Mouse (Mus musculus): Measurements from ENCODE around the gene Ttll5. TPM values are rescaled to one million over a fixed set of nuclear protein-coding genes. Genes with fewer than 3 reads are reported as not detected.

Ttll5 gene
- polyA plus RNA-seq, 1 experiment from 2014 or later: 11.3 TPM

DNA sequence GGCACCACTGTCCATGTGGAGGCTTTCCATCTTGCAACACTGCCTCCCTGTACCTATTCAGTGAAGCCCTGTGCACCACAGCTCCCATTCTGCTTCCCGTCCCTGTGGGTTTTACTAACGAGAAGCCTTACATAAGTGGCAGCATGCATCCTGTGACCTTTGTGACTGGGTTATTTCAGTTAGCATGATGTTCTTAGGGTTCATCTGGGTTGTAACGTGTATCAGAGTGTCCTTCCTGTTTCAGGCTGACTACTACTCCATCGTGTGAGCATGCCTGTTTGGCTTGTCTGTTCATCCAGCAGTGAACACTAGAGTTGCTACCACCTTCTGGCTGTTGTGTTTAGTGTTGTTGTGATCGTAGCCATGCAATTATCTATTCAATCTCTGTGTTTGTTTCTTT, 221.7 kb downstream of the Ttll5 start:
- Histone ChIP-seq H3K27me3 (ENCODE audit: insufficient read depth, low read length) (no peaks in the 10 kb centered on the region), H3K36me3 (ENCODE audit: insufficient read depth, low read length) (peaks cover 3% of the 10 kb centered on the region), H3K9ac (replicated peaks; ENCODE audit: low read length) (no peak overlapping the region), H3K4me3 (ENCODE audit: low read length) (no peak overlapping the region), H3K27ac (ENCODE audit: low read length) (no peak overlapping the region), H3K9me3 (ENCODE audit: low read length) (peaks cover 9% of the 10 kb centered on the region; the same call in 1 of the 2 replicates), H3K4me2 (replicated peaks; ENCODE audit: low read depth, low read length) (no peak overlapping the region), H3K4me1 (ENCODE audit: insufficient read depth, low read length) (peaks cover 5% of the 10 kb centered on the region; the same call in 1 of the 2 replicates)
- 83% methylated on average over 5 of the region's 5 CpGs for WGBS
- no peak for ATAC-seq (ENCODE audit: low FRiP score, low TSS enrichment)

DNA sequence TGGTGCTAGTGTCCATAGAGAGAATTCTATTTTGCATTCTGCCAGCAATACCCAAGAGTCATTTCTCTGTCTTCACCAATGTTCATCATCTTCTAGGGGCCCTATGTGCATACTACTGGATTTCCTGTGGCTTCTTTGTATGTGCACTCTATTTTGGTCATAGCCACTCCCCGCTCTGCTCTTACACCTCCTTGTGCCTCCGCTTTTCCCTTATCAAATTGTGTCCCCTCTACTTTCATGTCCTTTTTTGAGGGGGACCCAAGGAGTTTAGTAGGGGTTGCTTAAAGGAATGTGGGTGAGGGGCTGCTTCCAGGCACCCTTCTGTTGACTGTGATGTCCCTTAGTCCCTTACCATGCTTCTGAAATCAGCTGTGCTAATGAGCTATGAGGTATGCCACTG, 222.3 kb downstream of the Ttll5 start:
- H3K4me1 ChIP-seq (ENCODE audit: insufficient read depth, low read length): peaks cover 5% of the 10 kb centered on the region; the same call in 1 of the 2 replicates
- whole genome bisulfite sequencing: 98% methylated on average over 2 of the region's 2 CpGs
- H3K9ac ChIP-seq (replicated peaks; ENCODE audit: low read length): no peak overlapping the region
- no peaks in the 10 kb centered on the region for H3K27me3 ChIP-seq (ENCODE audit: insufficient read depth, low read length)
- peaks cover 9% of the 10 kb centered on the region; the same call in 1 of the 2 replicates for H3K9me3 ChIP-seq (ENCODE audit: low read length)
- ATAC-seq (ENCODE audit: low FRiP score, low TSS enrichment): no peak
- H3K27ac ChIP-seq (ENCODE audit: low read length): no peak overlapping the region
- peaks cover 3% of the 10 kb centered on the region for H3K36me3 ChIP-seq (ENCODE audit: insufficient read depth, low read length)
- no peak overlapping the region for H3K4me3 ChIP-seq (ENCODE audit: low read length)
- H3K4me2 ChIP-seq (replicated peaks; ENCODE audit: low read depth, low read length): no peak overlapping the region

DNA sequence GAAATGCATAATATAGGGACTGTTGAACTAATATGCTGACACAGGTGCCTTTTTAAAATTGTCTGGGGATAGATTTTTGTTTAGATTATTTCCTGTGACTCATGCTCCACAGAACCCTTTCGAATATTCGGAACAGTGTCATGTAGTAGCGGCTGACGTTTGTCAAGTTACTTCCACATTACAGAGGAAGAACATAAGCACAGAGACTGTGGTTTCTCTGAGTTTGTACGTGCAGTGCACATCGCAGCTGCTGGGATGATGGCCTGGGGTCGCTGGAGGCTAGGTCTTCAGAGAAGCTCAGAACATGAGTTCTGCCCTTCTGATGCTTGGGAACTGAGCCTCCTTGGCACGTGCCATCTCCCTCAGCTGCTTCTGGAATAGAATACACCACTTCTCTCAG, 222.9 kb downstream of the Ttll5 start:
- 77% methylated on average over 8 of the region's 8 CpGs for WGBS

DNA sequence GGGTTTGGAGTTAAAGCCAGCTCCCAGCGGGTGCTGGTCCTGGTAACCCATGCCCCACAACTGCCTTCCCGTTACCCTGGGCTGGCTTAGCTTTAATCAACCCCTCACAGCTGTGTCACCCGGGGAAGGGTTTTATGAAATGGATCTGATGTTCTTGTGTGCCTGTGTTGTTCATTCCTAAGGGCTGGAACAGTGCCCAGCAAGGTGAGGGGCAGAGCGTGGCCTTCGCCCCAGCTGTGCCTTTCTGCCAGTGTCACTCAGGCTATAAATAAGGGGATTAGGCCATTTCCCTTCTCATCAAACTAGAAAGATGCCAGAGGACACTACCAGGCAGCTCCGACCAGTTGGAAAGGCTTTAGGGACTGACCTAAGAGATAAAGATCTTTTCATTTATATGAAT, 225.4 kb downstream of the Ttll5 start:
- peaks cover 5% of the 10 kb centered on the region; the same call in 1 of the 2 replicates for H3K4me1 ChIP-seq (ENCODE audit: insufficient read depth, low read length)
- H3K9ac ChIP-seq (replicated peaks; ENCODE audit: low read length): no peak overlapping the region
- no peak overlapping the region for H3K27ac ChIP-seq (ENCODE audit: low read length)
- H3K4me3 ChIP-seq (ENCODE audit: low read length): no peak overlapping the region
- H3K4me2 ChIP-seq (replicated peaks; ENCODE audit: low read depth, low read length): no peak overlapping the region
- WGBS: 69% methylated on average over 6 of the region's 6 CpGs
- H3K9me3 ChIP-seq (ENCODE audit: low read length): no peaks in the 10 kb centered on the region
- H3K36me3 ChIP-seq (ENCODE audit: insufficient read depth, low read length): no peaks in the 10 kb centered on the region
- no peaks in the 10 kb centered on the region for H3K27me3 ChIP-seq (ENCODE audit: insufficient read depth, low read length)
- no peak for ATAC-seq (ENCODE audit: low FRiP score, low TSS enrichment)

More for the DNA sequence above, 222.9 kb downstream of the Ttll5 start:
- peaks cover 3% of the 10 kb centered on the region for H3K36me3 ChIP-seq (ENCODE audit: insufficient read depth, low read length)
- no peak overlapping the region for H3K27ac ChIP-seq (ENCODE audit: low read length)
- H3K9ac ChIP-seq (replicated peaks; ENCODE audit: low read length): no peak overlapping the region
- H3K4me2 ChIP-seq (replicated peaks; ENCODE audit: low read depth, low read length): no peak overlapping the region
- peaks cover 9% of the 10 kb centered on the region; the same call in 1 of the 2 replicates for H3K9me3 ChIP-seq (ENCODE audit: low read length)
- H3K4me3 ChIP-seq (ENCODE audit: low read length): no peak overlapping the region
- H3K4me1 ChIP-seq (ENCODE audit: insufficient read depth, low read length): peaks cover 5% of the 10 kb centered on the region; the same call in 1 of the 2 replicates
- ATAC-seq (ENCODE audit: low FRiP score, low TSS enrichment): no peak
- H3K27me3 ChIP-seq (ENCODE audit: insufficient read depth, low read length): no peaks in the 10 kb centered on the region

DNA sequence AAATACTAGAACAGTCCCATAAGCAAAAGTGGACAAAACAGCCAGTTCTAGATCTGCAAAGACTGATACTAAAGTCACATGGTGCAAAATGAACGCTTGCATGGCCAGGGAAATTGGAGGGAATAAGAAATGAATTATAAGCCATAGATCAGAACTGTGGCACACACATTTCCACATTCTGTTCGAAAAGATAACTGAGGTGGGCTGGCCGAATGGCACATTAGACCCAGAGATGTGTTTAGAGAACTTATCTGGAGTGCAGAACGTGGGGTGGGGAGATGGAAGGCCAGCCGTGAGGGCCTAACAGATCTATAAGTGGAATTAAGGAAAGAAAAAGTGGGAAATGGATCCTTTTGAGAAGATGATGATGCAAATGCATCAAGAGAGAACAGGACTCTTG, 227.0 kb downstream of the Ttll5 start:
- Histone ChIP-seq H3K9ac (replicated peaks; ENCODE audit: low read length) (no peak overlapping the region), H3K4me2 (replicated peaks; ENCODE audit: low read depth, low read length) (no peak overlapping the region), H3K4me1 (ENCODE audit: insufficient read depth, low read length) (peaks cover 5% of the 10 kb centered on the region; the same call in 1 of the 2 replicates), H3K27ac (ENCODE audit: low read length) (no peak overlapping the region), H3K9me3 (ENCODE audit: low read length) (no peaks in the 10 kb centered on the region), H3K27me3 (ENCODE audit: insufficient read depth, low read length) (no peaks in the 10 kb centered on the region), H3K36me3 (ENCODE audit: insufficient read depth, low read length) (no peaks in the 10 kb centered on the region), H3K4me3 (ENCODE audit: low read length) (no peak overlapping the region)
- WGBS: 87% methylated on average over 5 of the region's 5 CpGs
- ATAC-seq (ENCODE audit: low FRiP score, low TSS enrichment): no peak

DNA sequence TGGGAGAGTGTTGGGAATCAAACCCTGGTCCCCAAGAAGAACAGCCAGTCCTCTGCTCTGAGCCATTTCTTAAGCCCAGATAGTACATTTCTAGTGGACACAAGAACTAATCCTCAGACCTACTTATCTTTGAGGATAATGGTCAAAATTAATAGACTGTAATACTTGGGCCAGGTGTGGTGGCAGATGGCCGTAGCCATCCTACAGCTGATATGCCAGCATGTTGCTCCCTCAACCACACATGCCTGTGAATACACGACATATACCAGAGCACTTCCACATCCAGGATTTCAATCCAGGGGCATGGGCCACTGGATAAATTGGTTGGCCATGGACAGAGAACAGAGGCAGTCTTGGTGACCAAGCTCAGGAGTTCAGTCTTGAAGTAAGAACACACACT, 230.8 kb downstream of the Ttll5 start:
- Histone ChIP-seq H3K4me2 (replicated peaks; ENCODE audit: low read depth, low read length) (no peak overlapping the region), H3K4me1 (ENCODE audit: insufficient read depth, low read length) (no peaks in the 10 kb centered on the region), H3K9me3 (ENCODE audit: low read length) (no peaks in the 10 kb centered on the region), H3K27ac (ENCODE audit: low read length) (no peak overlapping the region), H3K4me3 (ENCODE audit: low read length) (no peak overlapping the region), H3K36me3 (ENCODE audit: insufficient read depth, low read length) (peaks cover 2% of the 10 kb centered on the region), H3K9ac (replicated peaks; ENCODE audit: low read length) (no peak overlapping the region), H3K27me3 (ENCODE audit: insufficient read depth, low read length) (no peaks in the 10 kb centered on the region)
- ATAC-seq (ENCODE audit: low FRiP score, low TSS enrichment): no peak
- WGBS: 94% methylated on average over 2 of the region's 2 CpGs

DNA sequence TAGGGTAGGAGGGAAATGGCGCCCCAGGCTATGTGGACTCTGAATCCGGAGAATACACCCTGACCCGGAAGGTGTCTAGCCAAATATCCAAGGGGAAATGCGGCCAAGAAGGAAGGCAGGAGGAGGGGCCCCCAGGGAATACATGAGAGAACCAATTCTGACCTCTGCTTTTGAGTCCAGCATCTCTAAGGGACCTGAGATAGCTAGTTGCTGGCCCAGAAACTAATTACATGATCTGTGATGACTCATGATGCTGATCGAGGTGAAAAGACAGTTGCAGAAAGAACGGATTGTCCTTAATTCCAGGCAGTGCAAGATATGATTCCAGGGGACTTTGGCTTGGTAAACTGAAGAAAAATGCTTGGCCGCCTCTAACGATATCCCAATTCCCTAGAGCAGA, 232.5 kb downstream of the Ttll5 start:
- H3K36me3 ChIP-seq (ENCODE audit: insufficient read depth, low read length): peaks cover 2% of the 10 kb centered on the region
- H3K9ac ChIP-seq (replicated peaks; ENCODE audit: low read length): no peak overlapping the region
- no peaks in the 10 kb centered on the region for H3K27me3 ChIP-seq (ENCODE audit: insufficient read depth, low read length)
- 85% methylated on average over 8 of the region's 8 CpGs for WGBS
- ATAC-seq (ENCODE audit: low FRiP score, low TSS enrichment): no peak
- H3K9me3 ChIP-seq (ENCODE audit: low read length): no peaks in the 10 kb centered on the region
- no peak overlapping the region for H3K27ac ChIP-seq (ENCODE audit: low read length)
- H3K4me2 ChIP-seq (replicated peaks; ENCODE audit: low read depth, low read length): no peak overlapping the region
- H3K4me3 ChIP-seq (ENCODE audit: low read length): no peak overlapping the region
- H3K4me1 ChIP-seq (ENCODE audit: insufficient read depth, low read length): no peaks in the 10 kb centered on the region

DNA sequence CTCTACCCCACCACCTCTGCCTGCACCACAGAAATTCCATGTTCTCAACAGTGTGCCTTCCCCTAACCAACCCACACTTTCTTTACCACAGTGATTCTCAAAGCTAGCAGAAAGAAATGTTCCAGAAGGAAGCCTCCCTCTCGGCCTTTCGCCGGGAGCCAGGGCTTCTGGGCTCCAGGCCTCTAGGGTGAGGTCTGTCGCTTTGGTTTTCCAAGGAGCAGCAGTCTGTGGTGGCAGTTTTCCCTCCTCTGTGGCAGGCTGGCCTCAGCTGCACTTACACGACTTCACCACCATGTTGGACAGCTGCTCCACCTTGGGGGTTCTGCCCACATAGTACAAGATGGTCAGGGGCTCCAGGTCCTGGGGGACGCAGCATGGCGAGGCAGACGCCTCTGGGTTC, 233.1 kb downstream of the Ttll5 start:
- no peak overlapping the region for H3K27ac ChIP-seq (ENCODE audit: low read length)
- ATAC-seq (ENCODE audit: low FRiP score, low TSS enrichment): no peak
- no peak overlapping the region for H3K9ac ChIP-seq (replicated peaks; ENCODE audit: low read length)
- H3K9me3 ChIP-seq (ENCODE audit: low read length): no peaks in the 10 kb centered on the region
- no peak overlapping the region for H3K4me2 ChIP-seq (replicated peaks; ENCODE audit: low read depth, low read length)
- H3K36me3 ChIP-seq (ENCODE audit: insufficient read depth, low read length): peaks cover 2% of the 10 kb centered on the region
- 85% methylated on average over 8 of the region's 8 CpGs for WGBS
- H3K27me3 ChIP-seq (ENCODE audit: insufficient read depth, low read length): no peaks in the 10 kb centered on the region
- no peaks in the 10 kb centered on the region for H3K4me1 ChIP-seq (ENCODE audit: insufficient read depth, low read length)
- H3K4me3 ChIP-seq (ENCODE audit: low read length): no peak overlapping the region

DNA sequence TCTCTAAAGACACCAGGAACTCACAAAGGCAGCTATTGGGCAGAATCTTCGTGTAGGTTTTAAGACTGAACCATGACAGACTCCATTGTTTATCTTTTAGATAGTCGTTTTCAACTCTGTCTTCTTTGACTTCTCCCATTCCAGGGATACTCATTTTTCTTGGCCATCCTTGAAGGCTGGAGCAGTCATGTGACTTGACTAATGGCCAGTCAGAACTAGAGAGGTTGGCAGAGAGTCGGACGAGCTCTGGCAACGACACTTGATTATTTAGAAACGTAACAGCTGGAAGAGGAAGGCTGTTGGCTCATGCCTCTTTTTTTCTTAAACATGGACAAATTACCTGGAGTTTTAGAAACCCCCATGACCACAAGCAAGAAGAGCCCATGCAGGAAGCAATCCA, 234.9 kb downstream of the Ttll5 start:
- Histone ChIP-seq H3K9me3 (ENCODE audit: low read length) (no peaks in the 10 kb centered on the region), H3K4me3 (ENCODE audit: low read length) (no peak overlapping the region), H3K4me2 (replicated peaks; ENCODE audit: low read depth, low read length) (no peak overlapping the region), H3K27ac (ENCODE audit: low read length) (no peak overlapping the region), H3K36me3 (ENCODE audit: insufficient read depth, low read length) (peaks cover 2% of the 10 kb centered on the region), H3K4me1 (ENCODE audit: insufficient read depth, low read length) (no peaks in the 10 kb centered on the region), H3K9ac (replicated peaks; ENCODE audit: low read length) (no peak overlapping the region), H3K27me3 (ENCODE audit: insufficient read depth, low read length) (no peaks in the 10 kb centered on the region)
- ATAC-seq (ENCODE audit: low FRiP score, low TSS enrichment): no peak
- 78% methylated on average over 6 of the region's 6 CpGs for WGBS

DNA sequence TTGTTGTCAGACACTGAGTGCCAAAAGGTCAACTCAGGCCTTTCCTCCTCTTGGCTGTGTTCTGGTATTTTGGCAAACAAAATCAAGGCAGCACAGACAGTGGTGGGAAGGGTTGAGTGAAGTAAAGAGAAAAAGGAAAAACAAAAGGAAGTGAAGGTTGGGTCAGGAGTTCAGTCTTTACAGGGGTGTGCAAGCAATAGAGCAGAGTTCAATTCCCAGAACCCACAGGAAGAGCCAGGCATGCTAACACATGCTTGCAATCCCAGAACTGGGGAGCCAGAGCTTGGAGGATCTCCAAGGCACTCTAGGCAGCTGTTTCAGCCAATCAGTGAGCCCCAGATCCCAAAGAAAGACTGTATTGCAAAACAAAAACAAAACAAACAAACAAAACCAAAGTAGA, 240.3 kb downstream of the Ttll5 start:
- no peak overlapping the region for H3K4me2 ChIP-seq (replicated peaks; ENCODE audit: low read depth, low read length)
- H3K27ac ChIP-seq (ENCODE audit: low read length): no peak overlapping the region
- H3K4me1 ChIP-seq (ENCODE audit: insufficient read depth, low read length): no peaks in the 10 kb centered on the region
- no peaks in the 10 kb centered on the region for H3K9me3 ChIP-seq (ENCODE audit: low read length)
- no peak overlapping the region for H3K9ac ChIP-seq (replicated peaks; ENCODE audit: low read length)
- H3K4me3 ChIP-seq (ENCODE audit: low read length): no peak overlapping the region
- peaks cover 6% of the 10 kb centered on the region; the same call in 1 of the 2 replicates for H3K36me3 ChIP-seq (ENCODE audit: insufficient read depth, low read length)
- no peak for ATAC-seq (ENCODE audit: low FRiP score, low TSS enrichment)
- no peaks in the 10 kb centered on the region for H3K27me3 ChIP-seq (ENCODE audit: insufficient read depth, low read length)

Measured in kidney, embryonic 16.5 days (tissue).